Mouse (Mus musculus) WW6 (cell line): ENCODE data around the gene Lhx4.

Source experiments
- DNase-seq: peaks from one replicate; pipeline ENCODE4 v3.0.0-alpha.2; 2013; ENCODE audit warnings: low read depth, low spot score

The Lhx4 gene

GRCm38 (mm10) chr1:155703191-155703680 lies 48.2 kb downstream of the Lhx4 start:
- DNase-seq = no peak

GRCm38 (mm10) chr1:155700886-155701285 lies 50.6 kb downstream of the Lhx4 start:
- DNase-seq = no peak

GRCm38 (mm10) chr1:155698373-155699159 lies 52.9 kb downstream of the Lhx4 start:
- DNase-seq = no peak

- no peak for DNase-seq
Observed at GRCm38 (mm10) chr1:155693443-155693842, 58.0 kb downstream of the Lhx4 start.

GRCm38 (mm10) chr1:155693026-155693425 lies 58.5 kb downstream of the Lhx4 start:
- DNase-seq = no peak

- DNase-seq = no peak
Observed at GRCm38 (mm10) chr1:155692230-155692629, 59.3 kb downstream of the Lhx4 start.

GRCm38 (mm10) chr1:155689558-155689957 lies 61.9 kb downstream of the Lhx4 start:
- DNase-seq = no peak

- DNase-seq = no peak
Observed at GRCm38 (mm10) chr1:155689141-155689540, 62.3 kb downstream of the Lhx4 start.

- no peak for DNase-seq
Observed at GRCm38 (mm10) chr1:155686816-155687215, 64.7 kb downstream of the Lhx4 start.

GRCm38 (mm10) chr1:155681116-155681799 lies 70.2 kb downstream of the Lhx4 start:
- no peak for DNase-seq

GRCm38 (mm10) chr1:155675570-155675969 lies 75.9 kb downstream of the Lhx4 start:
- no peak for DNase-seq

GRCm38 (mm10) chr1:155663994-155664393 lies 87.5 kb downstream of the Lhx4 start:
- no peak for DNase-seq

GRCm38 (mm10) chr1:155656321-155656720 lies 95.2 kb downstream of the Lhx4 start:
- DNase-seq = no peak

- DNase-seq = no peak
Observed at GRCm38 (mm10) chr1:155654961-155655360, 96.5 kb downstream of the Lhx4 start.

- DNase-seq = no peak
Observed at GRCm38 (mm10) chr1:155650121-155650846, 101.2 kb downstream of the Lhx4 start.
